Mouse (Mus musculus) heart, postnatal 0 days (tissue): ENCODE results near the gene Pias1.

ENCODE experiments used
- CTCF ChIP-seq: IDR thresholded peaks from 2 replicates; pipeline ENCODE4 v1.5.1; 2016; ENCODE audit warnings: antibody characterized with exemption, control low read depth, low read depth
- EP300 ChIP-seq: IDR thresholded peaks from 2 replicates; pipeline ENCODE4 v1.6.1; 2016; ENCODE audit warnings: antibody characterized with exemption, low read depth

- TF ChIP-seq CTCF, result no peak
- no peak for TF ChIP-seq EP300
Measured at GRCm38 (mm10) chr9:62834906-62835305, 152.8 kb downstream of the Pias1 start.
